Mouse (Mus musculus) lung, embryonic 15.5 days (tissue): Measurements from ENCODE around the gene Btbd35f3. TPM values are rescaled to one million over a fixed set of nuclear protein-coding genes. Genes with fewer than 3 reads are reported as not detected.
"Not testable (repeated sequence)": the region's sequence is repeated elsewhere in the genome, so short reads cannot be mapped to it uniquely, and the experiment has no call there.

Experiments used
- ATAC-seq: fragments of 200-750 bp; cut with Nextera tagmentation; 2 replicates; pipeline ENCODE4 v1.8.0; 2017; ENCODE audit warnings: moderate number of reproducible peaks, borderline replicate concordance; ENCODE audit not compliant: low FRiP score, low TSS enrichment; ENCODE audit errors: extremely low read depth
- H3K27ac ChIP-seq: fragments of 300-500 bp; sonication (generic); 2 replicates; pipeline ENCODE4 v1.5.1; 2015; ENCODE audit warnings: moderate library complexity, mild to moderate bottlenecking, inconsistent platforms
- H3K27me3 ChIP-seq: fragments of 300-500 bp; sonication (generic); 2 replicates; pipeline ENCODE4 v1.6.1; 2015; ENCODE audit warnings: inconsistent platforms
- H3K36me3 ChIP-seq: fragments of 300-500 bp; sonication (generic); 2 replicates; pipeline ENCODE4 v1.6.1; 2015; ENCODE audit warnings: inconsistent platforms
- H3K4me1 ChIP-seq: fragments of 300-500 bp; sonication (generic); 2 replicates; pipeline ENCODE4 v1.6.1; 2015; ENCODE audit warnings: inconsistent platforms
- H3K4me2 ChIP-seq: fragments of 300-500 bp; sonication (generic); 2 replicates; pipeline ENCODE4 v1.6.1; 2015; ENCODE audit warnings: inconsistent platforms, mild to moderate bottlenecking, moderate library complexity
- H3K4me3 ChIP-seq: fragments of 300-500 bp; sonication (generic); 2 replicates; pipeline ENCODE4 v1.5.1; 2015; ENCODE audit warnings: mild to moderate bottlenecking, inconsistent platforms
- H3K9ac ChIP-seq: fragments of 300-500 bp; sonication (generic); 2 replicates; pipeline ENCODE4 v1.6.1; 2015; ENCODE audit warnings: inconsistent platforms
- H3K9me3 ChIP-seq: fragments of 300-500 bp; sonication (generic); 2 replicates; pipeline ENCODE4 v1.6.1; 2016; ENCODE audit warnings: inconsistent platforms
- WGBS: fragments of 180-500 bp; shearing (Covaris S2); methylation state at CpG from one replicate; pipeline ENCODE4 v1.1.7; 2015; 5-methylcytosine and 5-hydroxymethylcytosine counted together
- polyA plus RNA-seq: library from polyadenylated mRNA; unstranded; fragments of >200 nt; fragmentation: Nextera tagmentation; extraction: Ambion mirVana; gene quantifications from 2 replicates; pipeline ENCODE4 v1.2.1, GENCODE M21; 2015

Gene Btbd35f3
- not detected in 2 replicates for polyA plus RNA-seq

- H3K4me3 ChIP-seq, H3K27ac ChIP-seq, H3K9ac ChIP-seq, H3K9me3 ChIP-seq, H3K27me3 ChIP-seq, H3K36me3 ChIP-seq, ATAC-seq, H3K4me2 ChIP-seq, H3K4me1 ChIP-seq: not testable (repeated sequence)
- WGBS, result no CpG with 5 or more reads among the region's 3 CpGs
Observed at GRCm38 (mm10) chrX:4037374-4037773, at the start of gene Btbd35f3. Gene Btbd35f3 (plus strand): TSS chrX:4037674.

Other genes starting within 250 kb of the Btbd35f3 start
- gene Btbd35f16, start 80.7 kb upstream of the Btbd35f3 start, polyA plus RNA-seq, result not detected in 2 replicates
- not detected in 2 replicates for gene Btbd35f28, start 158.9 kb downstream of the Btbd35f3 start, polyA plus RNA-seq